Mouse (Mus musculus) heart, embryonic 16.5 days (tissue): ENCODE results near the gene Zbtb5. TPM values are rescaled to one million over a fixed set of nuclear protein-coding genes. Genes with fewer than 3 reads are reported as not detected.

Experiments used
- ATAC-seq: fragments of 200-750 bp; cut with Nextera tagmentation; replicated peaks from 2 replicates; pipeline ENCODE4 v1.8.0; 2017; ENCODE audit warnings: moderate number of reproducible peaks; ENCODE audit not compliant: insufficient read depth, low FRiP score; ENCODE audit errors: extremely low read depth
- H3K27ac ChIP-seq: fragments of 300-500 bp; sonication (generic); 2 replicates; pipeline ENCODE4 v1.5.1; 2014; ENCODE audit warnings: mild to moderate bottlenecking, low read length, control low read depth, moderate library complexity
- H3K27me3 ChIP-seq: fragments of 300-500 bp; sonication (generic); 2 replicates; pipeline ENCODE4 v1.6.1; 2014; ENCODE audit warnings: low read length, mixed read lengths; ENCODE audit not compliant: control insufficient read depth, insufficient read depth
- H3K36me3 ChIP-seq: fragments of 300-500 bp; sonication (generic); 2 replicates; pipeline ENCODE4 v1.6.1; 2014; ENCODE audit not compliant: control insufficient read depth, insufficient read depth
- H3K4me1 ChIP-seq: fragments of 300-500 bp; sonication (generic); 2 replicates; pipeline ENCODE4 v1.6.1; 2014; ENCODE audit warnings: low read length, mixed read lengths; ENCODE audit not compliant: control insufficient read depth, insufficient read depth
- H3K4me2 ChIP-seq: fragments of 300-500 bp; sonication (generic); 2 replicates; pipeline ENCODE4 v1.6.1; 2014; ENCODE audit warnings: low read depth, mild to moderate bottlenecking, control low read depth, low read length
- H3K4me3 ChIP-seq: fragments of 300-500 bp; sonication (generic); 2 replicates; pipeline ENCODE4 v1.5.1; 2014; ENCODE audit warnings: mild to moderate bottlenecking, control low read depth, low read length
- H3K9ac ChIP-seq: fragments of 300-500 bp; sonication (generic); 2 replicates; pipeline ENCODE4 v1.6.1; 2014; ENCODE audit warnings: low read length, control low read depth
- H3K9me3 ChIP-seq: fragments of 300-500 bp; sonication (generic); replicated peaks from 2 replicates; pipeline ENCODE4 v1.6.1; 2016; ENCODE audit warnings: low read length; ENCODE audit not compliant: control insufficient read depth
- WGBS: fragments of 180-500 bp; shearing (Covaris S2); extraction: QIAGEN DNeasy Blood & Tissue Kit; methylation state at CpG from one replicate; pipeline ENCODE4 v1.1.7; 2014; 5-methylcytosine and 5-hydroxymethylcytosine counted together
- polyA plus RNA-seq: library from polyadenylated mRNA; unstranded; fragments of >200 nt; fragmentation: Nextera tagmentation; extraction: Ambion mirVana; gene quantifications from 2 replicates; pipeline ENCODE4 v1.2.1, GENCODE M21; 2015

Zbtb5 gene
- polyA plus RNA-seq, 1 experiment from 2014 or later, result 14.0 TPM

GRCm38 (mm10) chr4:45015615-45016014 is 3.4 kb upstream of the Zbtb5 start:
- no peak overlapping the region for H3K4me2 ChIP-seq
- no peaks in the 10 kb centered on the region for H3K27me3 ChIP-seq
- H3K9ac ChIP-seq, result no peak overlapping the region
- no peak overlapping the region for H3K4me3 ChIP-seq
- no peaks in the 10 kb centered on the region for H3K36me3 ChIP-seq
- H3K9me3 ChIP-seq, result no peaks in the 10 kb centered on the region
- H3K4me1 ChIP-seq, result peaks cover 22% of the 10 kb centered on the region
- ATAC-seq, result no peak
- no peak overlapping the region for H3K27ac ChIP-seq
- WGBS, result 14% methylated on average over 3 of the region's 3 CpGs

DNA sequence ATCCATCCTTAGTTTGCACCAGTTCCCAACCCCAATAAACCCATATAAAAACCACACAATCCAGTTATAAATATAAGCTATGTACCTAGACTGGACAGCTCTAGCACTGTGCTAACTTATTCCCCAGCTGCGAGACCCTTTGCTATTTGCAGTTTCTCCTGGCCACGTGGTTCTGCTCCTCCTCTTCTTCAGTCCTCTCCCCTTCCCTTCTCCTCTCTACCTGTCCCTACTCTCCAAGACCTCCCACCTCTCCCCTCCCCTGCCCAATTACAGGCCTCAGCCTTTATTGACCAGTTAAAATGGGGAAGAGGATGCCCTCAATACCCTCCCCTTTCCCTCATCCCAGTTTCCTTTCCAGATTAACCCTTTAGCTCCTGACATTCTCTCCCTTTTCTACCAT is 1.3 kb upstream of the Zbtb5 start:
- Histone ChIP-seq H3K4me2 (peak overlapping the region; percentile 81), H3K27ac (peak overlapping the region; percentile 88), H3K27me3 (no peaks in the 10 kb centered on the region), H3K9me3 (no peaks in the 10 kb centered on the region), H3K9ac (peak overlapping the region; percentile 86), H3K36me3 (no peaks in the 10 kb centered on the region), H3K4me1 (peaks cover 22% of the 10 kb centered on the region), H3K4me3 (peak overlapping the region; percentile 77)
- WGBS, result 3% methylated on average over 2 of the region's 2 CpGs
- ATAC-seq, result no peak

- H3K27ac ChIP-seq, result peak overlapping the region; percentile 88
- no peak for ATAC-seq
- no peaks in the 10 kb centered on the region for H3K9me3 ChIP-seq
- peaks cover 22% of the 10 kb centered on the region for H3K4me1 ChIP-seq
- WGBS, result under 1% methylated on average over 13 of the region's 13 CpGs
- peak overlapping the region; percentile 86 for H3K9ac ChIP-seq
- peak overlapping the region; percentile 77 for H3K4me3 ChIP-seq
- no peaks in the 10 kb centered on the region for H3K27me3 ChIP-seq
- peak overlapping the region; percentile 81 for H3K4me2 ChIP-seq
- H3K36me3 ChIP-seq, result no peaks in the 10 kb centered on the region
Measured at GRCm38 (mm10) chr4:45013031-45013431, 819 bp upstream of the Zbtb5 start.

DNA sequence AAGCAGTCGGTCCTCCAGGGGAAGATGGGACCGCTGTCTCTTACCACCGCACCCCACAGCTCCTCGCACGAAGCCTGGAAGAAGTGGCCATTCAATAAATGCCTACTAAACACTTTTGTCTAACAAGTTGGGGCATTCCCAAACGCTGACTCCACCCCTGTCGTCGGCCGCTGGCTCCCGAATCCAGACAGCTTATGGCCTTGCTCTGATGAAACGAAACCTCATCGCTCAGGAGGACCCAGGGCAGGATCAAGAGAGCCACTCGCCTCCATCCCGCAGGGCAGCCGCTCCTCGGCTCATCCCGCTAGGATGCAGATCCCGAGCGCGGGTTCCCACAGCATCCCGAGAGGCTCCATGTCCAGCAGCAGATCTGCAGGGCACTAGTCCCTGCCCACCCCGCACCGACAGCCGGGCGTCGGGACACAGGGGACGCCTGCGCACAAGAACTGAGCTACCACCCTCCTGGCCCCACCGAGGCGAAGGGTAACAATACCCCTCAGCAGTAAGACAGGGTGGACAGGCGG is 569 bp downstream of the Zbtb5 start:
- under 1% methylated on average over 31 of the region's 31 CpGs for WGBS
- Histone ChIP-seq H3K9me3 (no peaks in the 10 kb centered on the region), H3K36me3 (no peaks in the 10 kb centered on the region), H3K27me3 (no peaks in the 10 kb centered on the region), H3K27ac (peak overlapping the region; percentile 97), H3K4me1 (peaks cover 22% of the 10 kb centered on the region), H3K4me2 (peak overlapping the region; percentile 87), H3K4me3 (peak overlapping the region; percentile 79), H3K9ac (peak overlapping the region; percentile 88)
- peak; percentile 42 for ATAC-seq

- H3K9ac ChIP-seq, result peak overlapping the region; percentile 88
- no peaks in the 10 kb centered on the region for H3K36me3 ChIP-seq
- H3K27me3 ChIP-seq, result no peaks in the 10 kb centered on the region
- peaks cover 22% of the 10 kb centered on the region for H3K4me1 ChIP-seq
- H3K9me3 ChIP-seq, result no peaks in the 10 kb centered on the region
- 14% methylated on average over 11 of the region's 11 CpGs for WGBS
- H3K4me3 ChIP-seq, result peak overlapping the region; percentile 79
- no peak for ATAC-seq
- peak overlapping the region; percentile 97 for H3K27ac ChIP-seq
- H3K4me2 ChIP-seq, result peak overlapping the region; percentile 87
Measured at GRCm38 (mm10) chr4:45010806-45011415, 1.3 kb downstream of the Zbtb5 start.

DNA sequence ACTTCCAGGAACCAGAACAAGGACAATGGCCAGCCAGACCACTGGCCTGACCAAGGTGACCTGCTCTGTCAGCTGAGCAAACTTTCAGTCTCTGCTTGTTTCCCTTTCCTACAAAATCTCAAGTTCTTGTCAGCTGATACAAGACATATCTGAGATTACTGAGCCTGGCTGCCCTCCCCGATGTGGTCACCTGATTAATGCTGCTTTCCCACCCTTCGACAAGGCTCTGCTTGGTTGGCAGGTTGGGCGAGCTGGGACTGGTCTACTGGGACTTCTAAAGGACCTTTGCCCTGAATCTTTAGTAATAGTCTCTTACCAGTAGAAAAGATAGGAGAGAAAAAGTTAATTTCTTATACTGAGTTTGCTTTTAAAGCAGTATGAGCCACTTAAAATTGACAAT is 6.8 kb downstream of the Zbtb5 start:
- H3K9me3 ChIP-seq, result no peaks in the 10 kb centered on the region
- H3K4me3 ChIP-seq, result no peak overlapping the region
- no peak for ATAC-seq
- peaks cover 3% of the 10 kb centered on the region; the same call in 1 of the 2 replicates for H3K36me3 ChIP-seq
- WGBS, result 54% methylated on average over 3 of the region's 3 CpGs
- peaks cover 11% of the 10 kb centered on the region for H3K4me1 ChIP-seq
- H3K4me2 ChIP-seq, result no peak overlapping the region
- H3K9ac ChIP-seq, result no peak overlapping the region
- H3K27ac ChIP-seq, result no peak overlapping the region
- H3K27me3 ChIP-seq, result no peaks in the 10 kb centered on the region

DNA sequence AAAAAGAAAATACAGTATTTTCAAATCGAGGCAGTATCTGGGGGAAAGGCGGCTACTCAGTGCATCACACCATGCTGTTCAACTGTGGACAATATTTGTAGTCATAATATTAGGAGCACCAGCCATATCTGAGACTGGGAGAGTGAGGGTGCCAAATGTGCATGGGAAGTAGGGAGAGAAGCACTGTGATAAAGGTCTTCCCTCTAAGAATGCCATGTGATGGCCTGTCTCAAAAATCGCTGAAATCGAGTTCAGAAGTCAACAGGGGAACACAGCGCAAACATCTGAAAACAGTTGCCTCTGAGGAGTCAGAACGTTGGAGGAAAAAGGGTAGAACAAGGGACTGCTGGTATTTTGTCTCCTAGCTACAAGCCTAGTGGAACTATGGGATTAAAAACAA is 12.2 kb downstream of the Zbtb5 start:
- Histone ChIP-seq H3K27ac (no peak overlapping the region), H3K4me1 (no peaks in the 10 kb centered on the region), H3K4me3 (no peak overlapping the region), H3K27me3 (no peaks in the 10 kb centered on the region), H3K36me3 (peaks cover 5% of the 10 kb centered on the region), H3K9ac (no peak overlapping the region), H3K9me3 (no peaks in the 10 kb centered on the region), H3K4me2 (no peak overlapping the region)
- WGBS, result 86% methylated on average over 6 of the region's 6 CpGs
- ATAC-seq, result no peak

DNA sequence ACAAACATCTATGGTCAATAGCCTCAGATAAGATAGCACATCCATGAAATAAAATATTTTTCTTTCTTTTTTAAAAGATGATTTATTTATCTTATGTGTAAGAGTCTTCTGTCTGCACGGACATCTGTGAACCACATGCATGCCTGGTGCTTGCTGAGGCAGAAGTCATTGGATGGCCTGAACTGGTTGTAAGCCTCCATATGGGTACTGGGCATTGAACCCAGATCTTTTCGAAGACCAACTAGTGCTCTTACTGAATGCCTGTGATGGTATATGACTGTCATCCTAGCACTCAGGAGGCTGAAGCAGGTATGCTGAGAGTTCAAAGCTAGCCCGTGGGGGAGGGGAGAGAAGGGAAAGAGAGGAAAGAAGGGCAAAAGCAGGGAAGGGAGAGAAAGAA is 14.1 kb downstream of the Zbtb5 start:
- ATAC-seq, result no peak

DNA sequence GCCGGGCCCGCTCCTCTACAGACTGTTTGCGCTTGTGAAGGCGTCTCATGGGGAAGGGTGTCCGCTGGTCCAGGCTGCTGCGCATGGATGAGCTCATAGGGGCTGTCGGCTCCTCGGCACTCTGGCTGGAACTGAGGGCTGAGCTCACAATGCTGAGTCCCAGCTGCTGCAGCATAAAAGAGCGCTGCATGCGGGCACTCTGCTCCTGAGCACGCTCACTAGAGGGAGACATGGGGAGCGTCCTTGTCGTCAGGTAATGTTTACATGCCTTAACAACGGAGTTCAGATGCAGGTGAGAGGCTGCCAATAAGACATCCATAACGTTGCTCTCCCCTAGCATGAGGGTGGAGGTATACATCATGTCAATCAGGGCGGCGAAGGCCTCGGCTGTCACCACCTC is 17.4 kb downstream of the Zbtb5 start:
- H3K36me3 ChIP-seq, result peaks cover 20% of the 10 kb centered on the region
- no peak overlapping the region for H3K4me2 ChIP-seq
- 83% methylated on average over 18 of the region's 18 CpGs for WGBS
- H3K9me3 ChIP-seq, result no peaks in the 10 kb centered on the region
- no peaks in the 10 kb centered on the region for H3K4me1 ChIP-seq
- H3K4me3 ChIP-seq, result no peak overlapping the region
- H3K27me3 ChIP-seq, result no peaks in the 10 kb centered on the region
- H3K27ac ChIP-seq, result no peak overlapping the region
- ATAC-seq, result no peak
- no peak overlapping the region for H3K9ac ChIP-seq

More for the DNA sequence above, 14.1 kb downstream of the Zbtb5 start:
- no peak overlapping the region for H3K4me3 ChIP-seq
- H3K27me3 ChIP-seq, result no peaks in the 10 kb centered on the region
- no peak overlapping the region for H3K4me2 ChIP-seq
- H3K4me1 ChIP-seq, result no peaks in the 10 kb centered on the region
- peaks cover 15% of the 10 kb centered on the region for H3K36me3 ChIP-seq
- WGBS, result 72% methylated on average over 3 of the region's 3 CpGs
- H3K27ac ChIP-seq, result no peak overlapping the region
- no peaks in the 10 kb centered on the region for H3K9me3 ChIP-seq
- no peak overlapping the region for H3K9ac ChIP-seq
